Mouse (Mus musculus) cerebellum, adult 18-20 months (tissue): ENCODE measurements around the gene Gse1.
A peak's percentile ranks its signal among the peaks of the same experiment; 100 is the strongest.

Experiments
- DNase-seq, 2 experiments: peaks; one replicate each; pipeline ENCODE4 v3.0.0; 2021

Gene Gse1

GRCm38 (mm10) chr8:120506562-120506961, 278.3 kb downstream of the Gse1 start:
- DNase-seq: no peak

DNA sequence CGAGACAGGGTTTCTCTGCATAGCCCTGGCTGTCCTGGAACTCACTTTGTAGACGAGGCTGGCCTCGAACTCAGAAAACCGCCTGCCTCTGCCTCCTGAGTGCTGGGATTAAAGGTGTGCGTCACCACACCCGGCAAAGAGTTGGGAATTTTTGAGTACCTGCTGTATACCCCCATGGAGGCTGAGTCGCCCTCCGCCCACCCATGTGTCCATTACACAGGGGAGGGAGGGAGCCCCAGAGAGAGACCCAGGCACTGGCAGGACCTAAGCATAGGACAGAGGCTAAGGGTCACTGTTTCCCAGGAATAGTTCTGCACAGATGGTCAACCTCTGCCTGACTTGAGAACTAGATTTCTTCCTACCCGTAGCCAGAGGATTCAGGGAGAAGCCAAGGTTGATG, 279.0 kb downstream of the Gse1 start:
- DNase-seq: no peak

DNA sequence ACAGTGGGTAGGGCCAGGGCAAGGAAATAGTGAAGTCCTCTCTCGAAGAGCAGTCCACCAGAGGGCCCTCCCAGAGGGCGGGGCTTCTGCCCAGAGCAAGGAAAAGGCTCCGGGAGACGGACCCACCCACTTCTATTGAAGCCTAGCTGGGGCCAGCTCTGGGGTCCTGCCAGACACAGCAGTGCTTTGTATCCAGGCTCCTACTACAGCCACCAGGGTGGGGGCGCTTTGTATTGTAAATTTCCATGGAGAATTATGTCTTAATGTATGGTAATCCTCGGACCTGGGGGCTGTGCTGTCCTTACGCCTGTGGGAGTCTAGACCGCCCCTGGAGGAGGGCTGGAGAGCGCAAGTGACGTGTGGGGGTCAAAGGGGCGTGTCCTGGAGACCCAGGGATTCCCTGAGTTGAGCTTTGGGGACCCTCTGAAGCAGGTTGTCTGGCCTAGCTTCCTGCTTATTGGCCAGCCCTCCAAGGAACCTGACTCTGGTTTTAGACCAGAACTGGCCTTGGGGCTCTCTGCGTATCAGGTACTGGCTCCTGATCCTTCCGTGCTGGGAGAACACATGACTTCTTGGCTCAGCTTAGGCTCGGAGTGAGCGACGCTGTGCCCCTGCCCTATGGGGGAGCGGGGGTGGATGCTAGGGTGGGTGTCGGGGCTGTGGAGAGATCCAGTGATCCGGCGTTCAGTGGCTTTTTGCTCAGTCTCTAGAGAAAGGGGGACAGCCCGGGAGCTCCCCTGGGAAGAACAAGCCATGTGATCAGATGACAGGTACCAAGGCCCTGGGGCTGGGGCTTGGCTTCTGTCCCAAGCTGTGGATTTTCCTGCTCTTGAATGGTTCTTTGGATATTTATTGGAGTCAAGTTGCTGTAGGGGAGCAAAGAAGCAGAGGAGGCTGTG, 281.1 kb downstream of the Gse1 start:
- DNase-seq: no peak

- DNase-seq: no peak
Measured at GRCm38 (mm10) chr8:120510035-120510416, 281.8 kb downstream of the Gse1 start.

- DNase-seq: no peak
Measured at GRCm38 (mm10) chr8:120510863-120511457, 282.7 kb downstream of the Gse1 start.

DNA sequence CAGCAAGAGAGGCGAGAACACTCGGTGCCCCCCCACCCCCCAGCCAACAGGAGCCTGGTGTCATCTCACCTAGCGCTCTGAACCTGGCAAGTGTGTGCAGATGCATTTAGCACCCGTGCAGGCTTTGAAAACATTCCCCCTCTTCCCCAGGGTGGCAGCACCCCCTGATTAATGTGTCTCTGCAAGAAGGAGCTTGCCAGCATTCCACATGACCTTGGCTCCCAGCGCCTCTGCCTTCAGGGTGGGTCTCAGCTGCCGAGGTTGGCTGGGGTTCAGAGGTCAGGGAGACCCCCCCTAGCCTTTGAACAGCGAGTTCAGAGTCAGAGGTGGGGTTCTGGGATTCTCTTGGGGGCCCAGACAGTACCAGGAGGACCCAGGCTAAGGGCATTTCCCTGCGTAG, 283.5 kb downstream of the Gse1 start:
- DNase-seq: no peak

- DNase-seq: no peak
Measured at GRCm38 (mm10) chr8:120512326-120512725, 284.1 kb downstream of the Gse1 start.

DNA sequence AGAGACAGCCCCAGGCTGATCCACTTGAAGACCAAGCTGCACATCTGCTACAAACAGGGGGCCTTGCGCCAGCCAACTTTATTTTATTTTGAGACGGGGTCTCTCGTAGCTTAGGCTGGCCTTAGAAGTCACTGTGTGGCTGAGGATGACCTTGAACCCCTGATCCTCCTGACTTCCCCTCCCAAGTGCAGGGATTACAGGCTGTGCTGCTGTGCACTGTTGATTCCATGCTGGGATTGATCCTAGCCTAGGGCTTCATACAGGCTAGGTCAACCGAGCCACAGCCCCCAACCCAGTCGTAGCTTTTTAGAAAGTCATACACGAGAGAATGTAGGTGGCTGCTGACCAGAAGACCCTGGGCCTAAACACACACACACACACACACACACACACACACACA, 284.9 kb downstream of the Gse1 start:
- DNase-seq: no peak

DNA sequence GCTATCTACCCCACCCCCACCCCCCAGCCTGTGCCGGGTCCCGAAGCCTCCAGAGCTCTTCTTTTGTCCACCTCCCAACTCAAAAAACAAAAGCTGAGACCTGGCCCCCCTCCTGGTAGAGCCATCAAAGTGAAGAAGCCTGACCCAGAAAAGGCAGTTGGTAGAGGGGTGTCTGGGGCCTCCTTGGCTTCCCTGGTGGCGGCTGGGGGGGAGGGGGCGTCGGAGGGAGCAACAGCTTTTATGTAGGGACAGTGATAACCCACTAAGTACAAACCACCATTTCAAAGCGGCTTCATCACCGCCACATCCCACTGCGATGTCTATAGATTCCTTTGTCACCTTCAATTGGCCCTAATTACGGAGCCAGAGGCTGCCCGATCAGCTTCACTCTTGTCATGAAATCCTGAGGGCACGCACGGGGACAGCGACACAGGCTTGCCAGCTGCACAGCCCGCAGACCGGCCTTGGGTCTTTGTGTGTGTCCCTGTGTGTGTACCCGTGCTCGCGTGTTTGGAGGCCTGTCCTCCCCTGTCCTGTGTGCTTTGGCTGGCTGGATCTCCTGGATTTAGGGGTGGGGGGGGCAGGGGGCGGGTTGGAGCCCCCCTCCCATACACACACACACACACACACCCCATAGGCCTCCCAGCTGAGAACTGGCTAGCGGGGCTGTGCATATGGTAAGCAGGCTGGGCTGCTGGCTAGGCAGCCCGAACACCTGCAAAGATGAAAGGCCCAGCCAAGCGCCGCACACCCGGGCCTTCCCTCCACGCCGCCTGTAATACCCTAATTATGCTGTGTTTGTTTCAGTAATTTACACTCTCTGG, 285.6 kb downstream of the Gse1 start:
- peak; percentile 56 to 63 for DNase-seq

- no peak for DNase-seq
Measured at GRCm38 (mm10) chr8:120515214-120515613, 287.0 kb downstream of the Gse1 start.

GRCm38 (mm10) chr8:120515650-120516049, 287.4 kb downstream of the Gse1 start:
- no peak for DNase-seq

- DNase-seq: no peak
Measured at GRCm38 (mm10) chr8:120516182-120516755, 288.0 kb downstream of the Gse1 start.

DNA sequence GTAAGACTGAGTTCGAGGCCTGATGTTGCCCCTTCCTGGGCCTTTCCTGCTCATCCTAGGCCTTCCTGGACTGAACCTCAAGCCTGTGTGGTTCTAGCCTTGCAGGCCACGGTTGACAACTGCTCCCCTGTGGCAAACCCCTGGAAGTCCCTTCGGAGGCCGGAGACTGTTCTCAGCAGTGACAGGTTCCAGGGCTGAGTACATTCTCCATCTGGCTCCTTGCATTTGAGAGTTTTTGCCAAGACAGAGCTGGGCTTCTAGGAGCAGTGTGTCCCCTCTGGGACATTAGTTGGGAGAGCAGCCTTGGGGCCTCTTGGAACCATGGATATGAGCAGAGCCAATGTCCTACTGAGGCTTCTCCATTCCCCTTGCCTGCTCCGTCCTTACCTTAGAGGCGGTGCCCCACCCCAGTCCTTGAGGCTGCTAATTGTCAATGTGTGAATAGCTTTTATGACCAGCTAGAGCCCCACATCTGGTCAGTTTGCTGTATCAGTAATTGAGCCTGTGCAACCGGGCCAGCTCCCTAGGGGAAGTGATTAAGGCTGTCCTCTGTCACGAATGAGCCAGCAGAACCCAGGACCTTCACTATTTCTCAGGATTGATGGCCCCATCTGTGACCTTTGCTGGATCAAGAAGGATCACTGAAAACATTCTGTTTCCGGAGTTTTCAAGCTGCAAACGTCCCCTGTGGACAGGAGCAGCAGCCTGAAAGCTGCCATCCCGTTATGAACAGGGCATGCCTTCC, 289.6 kb downstream of the Gse1 start:
- no peak for DNase-seq

GRCm38 (mm10) chr8:120518736-120519534, 290.7 kb downstream of the Gse1 start:
- DNase-seq: no peak

DNA sequence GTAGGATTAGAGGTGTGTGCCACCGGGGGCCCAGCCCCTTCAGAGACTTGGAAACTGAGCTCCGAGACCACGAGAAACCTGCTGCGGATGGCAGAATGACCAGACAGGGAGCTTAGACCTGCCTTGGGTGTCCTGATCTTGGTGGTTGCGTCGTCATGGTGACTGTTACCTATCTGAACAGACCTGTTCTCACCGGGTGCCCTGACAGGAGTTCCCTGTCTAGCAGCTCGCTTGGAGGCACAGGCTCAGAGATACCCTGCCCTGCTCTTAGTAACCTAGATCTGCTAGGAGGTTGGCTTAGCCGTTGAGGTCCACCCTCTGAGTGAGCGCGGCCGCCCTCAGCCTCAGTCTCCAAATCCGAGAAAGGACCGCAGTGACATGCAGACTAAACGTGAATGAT, 292.0 kb downstream of the Gse1 start:
- DNase-seq: peak in 1 of 2 experiments; percentile 45

GRCm38 (mm10) chr8:120520707-120521590, 292.7 kb downstream of the Gse1 start:
- peak; percentile 83 to 84 for DNase-seq

GRCm38 (mm10) chr8:120521591-120521965, 293.3 kb downstream of the Gse1 start:
- DNase-seq: no peak

GRCm38 (mm10) chr8:120523641-120524040, 295.4 kb downstream of the Gse1 start:
- DNase-seq: no peak

DNA sequence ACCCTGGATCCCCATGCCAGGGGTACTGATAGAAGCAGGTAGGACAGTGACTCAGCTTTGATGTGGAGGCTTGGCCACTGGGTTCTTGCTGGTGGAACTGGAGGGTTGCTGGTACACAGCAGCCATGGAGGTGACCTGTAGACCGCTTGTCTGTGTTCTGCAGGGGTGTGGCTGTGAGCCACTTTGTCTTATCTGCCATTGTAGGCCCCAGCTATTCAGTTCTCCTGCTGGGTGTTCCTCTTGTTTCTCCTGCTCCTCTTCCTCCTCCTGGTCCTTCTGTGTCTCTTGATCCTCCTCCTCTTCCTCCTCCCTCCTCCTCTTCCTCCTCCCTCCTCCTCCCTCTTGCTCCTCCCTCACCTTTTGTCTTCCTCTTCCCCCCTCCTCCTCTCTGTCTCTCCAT, 296.9 kb downstream of the Gse1 start:
- DNase-seq: no peak

DNA sequence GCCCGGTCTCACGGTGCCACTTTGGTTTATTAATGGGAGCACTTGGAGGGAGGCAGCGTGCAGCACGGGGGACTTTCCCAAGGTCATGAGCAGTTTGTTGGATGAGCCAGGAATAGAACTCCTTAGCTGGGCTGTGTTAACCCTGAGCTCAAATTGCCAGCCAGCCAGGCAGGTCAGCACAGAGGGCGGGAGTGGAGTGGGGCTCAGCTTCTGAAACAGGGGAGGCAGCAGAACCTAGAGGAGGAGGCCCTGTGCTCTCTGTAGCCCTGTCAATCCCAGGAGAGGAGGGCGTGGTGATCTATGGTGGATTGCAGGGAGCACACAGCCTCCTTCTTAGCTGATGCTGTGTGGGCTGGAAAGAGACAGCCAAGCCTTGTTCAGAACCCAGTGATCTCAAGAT, 297.6 kb downstream of the Gse1 start:
- no peak for DNase-seq

- no peak for DNase-seq
Measured at GRCm38 (mm10) chr8:120526577-120526976, 298.3 kb downstream of the Gse1 start.
